Mouse (Mus musculus): ENCODE data around the gene Mgarp. TPM values are rescaled to one million over a fixed set of nuclear protein-coding genes. Genes with fewer than 3 reads are reported as not detected.
"Not testable (repeated sequence)": the region's sequence is repeated elsewhere in the genome, so short reads cannot be mapped to it uniquely, and the experiment has no call there.

Mgarp gene
- total RNA-seq, 1 experiment from 2014 or later, result not detected

DNA sequence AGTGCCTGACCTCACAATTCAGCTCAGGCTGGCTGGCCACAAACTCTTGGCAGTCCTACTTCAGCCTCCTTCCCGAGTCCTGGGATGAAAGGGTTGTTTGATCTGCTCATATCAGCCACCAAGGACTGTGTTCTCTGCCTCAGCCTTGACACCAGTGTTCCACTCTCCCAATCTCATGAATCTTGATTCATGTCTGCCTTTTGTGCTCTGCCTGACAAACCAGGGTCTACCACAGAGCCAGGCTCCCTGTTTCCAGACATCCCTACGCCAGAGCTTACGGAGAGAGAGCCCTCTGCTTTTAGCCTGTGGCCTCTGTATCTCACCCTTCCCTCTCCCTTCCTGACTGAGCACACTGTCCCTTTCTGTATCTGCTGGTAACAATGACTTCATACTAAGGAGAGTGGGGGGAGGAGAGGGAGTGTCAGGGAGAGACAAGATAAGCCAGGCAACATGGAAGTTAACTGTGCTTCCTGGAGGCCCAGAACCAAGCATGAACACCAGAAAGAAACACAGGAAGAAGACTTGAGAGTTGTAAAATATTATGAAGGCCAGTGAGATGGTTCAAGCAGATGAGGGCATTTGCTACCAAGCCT, 47.8 kb downstream of the Mgarp start:
- ATAC-seq (replicated peaks; ENCODE audit: insufficient number of reproducible peaks, low FRiP score, low TSS enrichment, poor library complexity, severe bottlenecking), result no peak

DNA sequence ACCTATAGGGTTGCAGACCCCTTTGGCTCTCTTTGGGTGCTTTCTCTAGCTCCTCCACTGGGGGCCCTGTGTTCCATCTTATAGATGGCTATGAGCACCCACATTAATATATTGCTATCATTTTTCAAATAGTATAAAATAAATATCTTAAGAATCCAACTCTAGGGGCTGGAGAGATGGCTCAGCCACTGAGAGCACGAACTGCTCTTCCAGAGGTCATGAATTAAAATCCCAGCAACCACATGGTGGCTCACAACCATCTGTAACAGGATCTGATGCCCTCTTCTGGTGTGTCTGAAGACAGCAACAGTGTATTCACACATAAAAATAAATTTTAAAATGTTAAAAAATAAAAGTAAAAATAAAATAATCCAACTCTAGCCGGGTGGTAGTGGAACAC, 51.5 kb downstream of the Mgarp start:
- not testable (repeated sequence) for ATAC-seq (replicated peaks; ENCODE audit: insufficient number of reproducible peaks, low FRiP score, low TSS enrichment, poor library complexity, severe bottlenecking)

DNA sequence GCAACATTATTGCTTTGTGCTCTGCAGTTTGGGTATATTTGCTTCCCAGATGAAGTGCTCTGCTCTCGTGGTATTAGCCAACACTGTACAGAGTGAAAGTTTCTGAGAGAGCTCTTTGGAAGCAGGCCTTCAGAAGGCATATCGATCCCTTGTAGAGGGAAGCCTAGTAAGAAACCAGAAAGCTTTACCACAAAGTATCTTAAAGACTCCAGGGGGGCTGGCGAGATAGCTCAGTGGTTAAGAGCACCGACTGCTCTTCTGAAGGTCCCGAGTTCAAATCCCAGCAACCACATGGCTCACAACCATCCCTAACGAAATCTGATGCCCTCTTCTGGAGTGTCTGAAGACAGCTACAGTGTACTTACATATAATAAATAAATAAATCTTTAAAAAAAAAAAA, 52.4 kb downstream of the Mgarp start:
- ATAC-seq (replicated peaks; ENCODE audit: insufficient number of reproducible peaks, low FRiP score, low TSS enrichment, poor library complexity, severe bottlenecking), result not testable (repeated sequence)

DNA sequence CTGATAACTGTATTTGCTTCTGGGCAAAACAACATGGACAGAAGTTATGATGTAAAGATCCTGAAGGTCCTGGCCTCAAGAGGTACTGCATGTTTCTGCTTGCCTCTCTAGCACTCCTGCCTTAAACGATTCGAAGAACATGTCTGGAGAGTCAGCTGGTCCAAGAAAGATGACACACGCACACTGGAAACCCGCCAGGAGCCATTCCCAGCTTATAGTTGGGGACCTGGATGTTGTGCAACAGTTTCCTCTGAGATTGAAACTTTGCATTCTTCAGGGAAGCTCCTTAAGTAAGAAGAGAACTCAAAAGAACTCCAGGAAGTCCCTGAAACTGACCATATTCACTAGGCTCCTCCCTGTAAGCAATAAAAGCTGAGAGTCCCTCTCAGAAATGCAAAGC, 53.3 kb downstream of the Mgarp start:
- no peak for ATAC-seq (replicated peaks; ENCODE audit: insufficient number of reproducible peaks, low FRiP score, low TSS enrichment, poor library complexity, severe bottlenecking)

DNA sequence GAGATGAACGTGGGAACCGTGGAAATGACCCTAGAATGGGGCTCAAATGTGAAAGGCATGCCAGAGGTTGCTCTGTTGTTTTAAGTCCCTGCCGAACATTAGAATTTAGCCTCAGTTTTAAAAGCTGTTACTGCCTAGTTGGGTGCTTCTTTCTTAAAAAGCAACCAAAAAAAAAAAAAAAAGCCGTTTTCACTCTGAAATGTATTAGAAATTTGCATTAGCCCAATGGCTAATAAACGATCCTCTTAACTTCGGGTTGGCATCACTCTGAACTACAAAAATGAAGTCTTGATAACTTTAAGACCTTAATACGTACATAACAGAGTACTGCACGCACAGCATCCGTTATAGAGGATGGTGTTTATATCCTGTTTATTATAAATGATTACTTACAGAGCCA, 54.4 kb downstream of the Mgarp start:
- no peak for ATAC-seq (replicated peaks; ENCODE audit: insufficient number of reproducible peaks, low FRiP score, low TSS enrichment, poor library complexity, severe bottlenecking)

DNA sequence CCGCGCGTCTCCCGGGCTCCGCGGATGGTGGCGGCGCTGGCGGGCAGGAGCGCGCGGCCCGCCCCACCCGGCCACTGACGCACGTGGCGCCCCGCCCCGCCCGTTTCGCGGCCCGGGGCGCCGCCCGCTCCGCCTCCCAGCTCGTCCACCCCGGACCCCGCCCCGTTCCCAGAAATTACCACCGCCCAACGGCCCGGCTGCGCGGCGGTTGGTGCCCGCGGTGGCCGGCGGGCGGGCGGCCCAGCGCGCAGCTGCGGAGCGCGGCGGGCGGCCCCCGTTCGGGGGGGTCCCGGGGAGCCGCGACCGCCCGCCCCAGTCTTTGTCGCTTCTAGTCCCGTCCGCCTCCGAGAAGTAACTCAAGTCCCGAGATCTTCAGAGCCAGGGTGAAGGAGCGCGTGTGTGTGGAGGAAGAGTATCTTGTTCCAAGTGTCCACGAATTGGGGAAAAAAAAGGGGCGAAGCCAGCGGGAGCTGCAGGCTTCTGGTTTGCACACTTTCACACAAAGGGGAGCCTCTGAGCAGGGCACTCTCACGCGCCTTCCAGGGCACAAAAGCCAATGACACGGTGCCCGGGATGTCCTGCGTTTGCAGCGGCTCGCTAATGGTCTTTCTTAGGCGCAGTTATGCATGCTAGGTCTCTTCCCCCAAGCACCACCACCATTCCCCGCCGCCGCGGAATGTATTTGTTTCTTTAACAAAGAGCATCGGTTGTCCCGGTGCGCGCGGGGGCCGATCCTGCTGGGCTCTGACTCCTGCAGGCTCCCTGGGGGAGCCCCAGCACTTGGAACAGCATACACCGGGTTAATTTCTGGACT, 55.1 kb downstream of the Mgarp start:
- peak; percentile 23; the same call in 1 of the 2 replicates for ATAC-seq (replicated peaks; ENCODE audit: insufficient number of reproducible peaks, low FRiP score, low TSS enrichment, poor library complexity, severe bottlenecking)

DNA sequence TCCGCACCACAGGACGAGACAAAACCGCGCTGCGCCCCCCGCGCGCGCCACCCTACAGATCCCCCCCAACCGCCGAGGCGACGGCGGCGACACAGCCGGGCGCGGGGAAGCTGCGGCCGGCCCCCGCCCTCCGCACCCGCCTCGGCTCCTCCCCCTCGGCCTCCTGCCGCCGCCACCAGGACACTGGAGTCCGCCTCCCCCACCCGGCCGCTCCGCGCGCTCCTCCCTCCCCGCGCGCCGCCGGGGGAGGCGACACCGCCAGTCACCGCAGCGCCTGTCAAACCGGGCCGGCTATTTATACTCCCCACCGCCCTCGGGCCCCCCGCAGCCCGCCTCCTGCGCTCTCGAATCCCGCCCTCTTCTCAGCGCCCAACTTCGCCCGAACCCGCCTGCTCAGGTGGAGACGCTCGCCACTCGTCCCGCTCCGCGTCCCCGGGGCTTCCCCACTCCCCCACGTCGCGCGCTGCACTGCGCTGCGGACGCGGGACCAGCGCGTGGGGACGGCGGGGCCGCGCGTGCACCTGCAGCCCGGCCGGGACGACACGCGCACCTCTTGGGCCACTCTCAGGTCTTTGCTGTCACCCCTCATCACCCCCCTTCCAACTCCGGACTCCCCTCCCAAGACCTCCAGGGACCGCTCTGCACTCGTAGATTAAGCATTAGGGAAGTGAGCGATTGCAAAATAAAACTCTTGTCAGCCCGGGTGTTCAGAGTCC, 55.8 kb downstream of the Mgarp start, which contains the start of gene Elf2:
Elf2 (minus strand) TSS at position 112 of the 716 bp plus-strand sequence.
- ATAC-seq (replicated peaks; ENCODE audit: insufficient number of reproducible peaks, low FRiP score, low TSS enrichment, poor library complexity, severe bottlenecking), result peak; percentile 65

DNA sequence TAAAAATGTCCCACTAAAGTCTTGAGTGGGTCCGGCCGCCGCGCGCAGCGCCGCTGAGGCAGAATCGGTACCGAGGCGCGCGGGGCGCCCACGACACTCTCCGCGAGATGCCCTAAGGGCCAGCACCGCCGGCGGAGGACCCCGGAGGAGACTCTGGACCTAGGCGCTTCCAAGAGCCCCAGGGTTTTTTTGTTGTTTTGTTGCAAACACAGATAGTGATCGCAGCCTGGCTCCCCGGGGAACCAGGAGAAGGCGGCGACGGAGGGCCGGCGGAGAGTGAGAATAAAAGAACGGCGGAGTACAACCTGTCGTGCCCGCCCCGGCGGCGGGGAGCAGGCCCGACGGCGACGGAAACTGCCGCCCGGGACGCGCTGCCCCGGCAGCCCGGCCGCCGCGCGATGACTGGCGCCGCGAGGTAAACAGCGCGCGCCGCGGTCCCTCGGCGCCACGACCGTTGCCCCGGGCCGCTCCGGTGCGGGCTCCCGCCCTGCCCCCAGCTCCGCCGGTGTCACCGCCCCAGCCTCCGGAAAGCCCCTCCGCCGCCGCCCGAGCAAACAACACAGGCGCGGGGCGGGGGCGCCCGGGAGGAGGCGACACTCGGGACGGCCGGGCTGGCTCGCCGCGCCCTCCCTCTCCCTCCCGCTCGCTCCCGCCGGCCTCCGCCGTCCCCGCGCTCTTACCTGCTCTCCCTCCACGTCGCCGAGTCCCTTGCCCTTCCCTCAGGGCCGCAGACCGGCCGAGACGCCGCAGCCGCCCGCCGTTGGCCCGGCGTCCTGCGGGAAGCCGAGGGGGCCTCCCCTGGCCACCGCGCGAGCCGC, 56.6 kb downstream of the Mgarp start:
- no peak for ATAC-seq (replicated peaks; ENCODE audit: insufficient number of reproducible peaks, low FRiP score, low TSS enrichment, poor library complexity, severe bottlenecking)

DNA sequence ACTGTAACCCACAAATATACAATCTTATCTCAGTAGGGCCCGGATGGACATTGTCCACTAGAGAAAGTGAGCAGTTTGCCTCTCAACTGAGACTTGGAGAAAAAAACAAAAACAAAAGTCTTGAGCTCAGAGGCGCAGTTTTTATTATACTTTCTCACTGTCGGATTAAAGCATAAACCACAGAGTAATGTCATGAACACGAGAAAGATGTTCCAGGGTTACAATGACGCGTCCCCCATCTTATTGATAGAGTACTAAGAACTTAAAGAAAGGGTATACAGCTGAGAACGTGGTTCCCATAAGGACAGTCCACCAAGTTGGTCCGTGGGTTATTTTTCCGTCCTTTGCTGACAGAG, 57.2 kb downstream of the Mgarp start:
- ATAC-seq (replicated peaks; ENCODE audit: insufficient number of reproducible peaks, low FRiP score, low TSS enrichment, poor library complexity, severe bottlenecking), result no peak

Other genes starting within 250 kb of the Mgarp start
- gene Noct, start 172.3 kb downstream of the Mgarp start, total RNA-seq (2017), result 13.9 to 18.6 TPM (median 17.2 TPM) in 3 replicates
- 183 to 185 TPM (median 183 TPM) in 3 replicates for gene Elf2, start 56.1 kb downstream of the Mgarp start, total RNA-seq (2017)
- gene Ndufc1, start 12.2 kb upstream of the Mgarp start, total RNA-seq (2017), result 31.4 to 81.5 TPM (median 60.3 TPM) in 3 replicates
- gene Naa15, start 18.4 kb upstream of the Mgarp start, total RNA-seq (2017), result 61.2 to 95.8 TPM (median 67.4 TPM) in 3 replicates
- 34.2 to 41.6 TPM (median 36.8 TPM) in 3 replicates for gene Rab33b, start 87.2 kb upstream of the Mgarp start, total RNA-seq (2017)
- gene Setd7, start 164.1 kb upstream of the Mgarp start, total RNA-seq (2017), result 17.5 to 30.9 TPM (median 24.9 TPM) in 3 replicates

All from monocyte, adult 5-6 weeks (primary cell).